Mouse (Mus musculus) large intestine, adult 2 months (tissue): ENCODE measurements around the gene Prss56. TPM values are rescaled to one million over a fixed set of nuclear protein-coding genes. Genes with fewer than 3 reads are reported as not detected.

Source experiments
- DNase-seq: peaks from one replicate; pipeline ENCODE4 v3.0.0-alpha.2; 2012; ENCODE audit warnings: low read depth, low spot score
- WGBS: fragments of 180-500 bp; shearing (Covaris S2); methylation state at CpG from one replicate; pipeline ENCODE4 v1.1.7; 2018; 5-methylcytosine and 5-hydroxymethylcytosine counted together
- polyA plus RNA-seq: library from polyadenylated mRNA; depleted of rRNA; stranded (reverse); fragments of >200 nt; gene quantifications from 2 replicates; pipeline ENCODE4 v1.2.3, GENCODE M21; 2012

Gene Prss56
- polyA plus RNA-seq, 1 experiment = not detected

- WGBS = 29% methylated on average over 15 of the region's 15 CpGs
- DNase-seq = no peak
Measured at GRCm38 (mm10) chr1:87183998-87184750, 1.1 kb downstream of the Prss56 start.

- DNase-seq = no peak
- WGBS = 8% methylated on average over 20 of the region's 20 CpGs
Measured at GRCm38 (mm10) chr1:87184751-87185139, 1.6 kb downstream of the Prss56 start.

GRCm38 (mm10) chr1:87185526-87185925 lies 2.4 kb downstream of the Prss56 start:
- WGBS = 24% methylated on average over 13 of the region's 13 CpGs
- no peak for DNase-seq

DNA sequence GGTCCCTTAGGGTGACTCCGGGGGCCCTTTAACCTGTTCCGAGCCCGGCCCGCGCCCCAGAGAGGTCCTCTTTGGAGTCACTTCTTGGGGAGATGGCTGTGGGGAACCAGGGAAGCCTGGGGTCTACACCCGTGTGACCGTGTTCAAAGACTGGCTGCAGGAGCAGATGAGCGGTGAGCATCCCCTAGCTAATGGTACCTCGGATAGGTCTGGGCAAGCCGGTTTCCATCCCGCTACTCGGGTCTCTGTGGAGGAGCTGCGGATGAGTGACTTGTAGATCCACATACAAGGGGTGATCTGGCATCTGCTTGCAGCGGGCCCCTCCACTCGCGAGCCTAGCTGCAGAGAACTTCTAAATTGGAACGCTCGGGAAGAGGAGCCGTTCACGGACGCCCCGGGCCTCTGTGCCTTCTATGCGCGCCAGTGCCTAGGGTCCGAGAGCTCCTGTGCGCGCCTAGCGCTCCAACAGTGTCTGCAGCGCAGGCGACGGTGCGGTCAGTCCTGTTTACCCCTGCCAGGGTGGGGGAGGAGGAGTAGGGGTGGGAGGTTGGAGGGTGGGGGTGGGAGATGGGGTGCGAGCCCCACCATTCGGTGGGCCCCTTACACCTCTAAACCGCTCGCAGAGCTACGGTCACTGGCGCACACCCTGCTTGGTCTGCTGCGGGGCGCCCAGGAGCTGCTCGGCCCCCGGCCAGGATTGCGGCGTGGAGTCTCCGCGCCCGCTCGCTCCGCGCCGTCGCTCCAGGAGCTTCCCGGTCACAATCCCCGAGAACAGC lies 3.3 kb downstream of the Prss56 start:
- WGBS = 4% methylated on average over 54 of the region's 54 CpGs
- no peak for DNase-seq

GRCm38 (mm10) chr1:87187037-87187355 lies 3.9 kb downstream of the Prss56 start:
- WGBS = under 1% methylated on average over 15 of the region's 15 CpGs
- DNase-seq = peak; percentile 33

GRCm38 (mm10) chr1:87190429-87190828 lies 7.3 kb downstream of the Prss56 start, which contains the start of gene Chrnd:
Chrnd (plus strand) TSS chr1:87190607.
- no peak for DNase-seq
- 32% methylated on average over 4 of the region's 4 CpGs for WGBS

GRCm38 (mm10) chr1:87197296-87197695 lies 14.2 kb downstream of the Prss56 start:
- no peak for DNase-seq
- WGBS = 80% methylated on average over 9 of the region's 9 CpGs

- DNase-seq = no peak
- WGBS = 68% methylated on average over 12 of the region's 12 CpGs
Measured at GRCm38 (mm10) chr1:87198119-87199065, 15.3 kb downstream of the Prss56 start.

- DNase-seq = no peak
- WGBS = 52% methylated on average over 2 of the region's 2 CpGs
Measured at GRCm38 (mm10) chr1:87200811-87201210, 17.7 kb downstream of the Prss56 start.

DNA sequence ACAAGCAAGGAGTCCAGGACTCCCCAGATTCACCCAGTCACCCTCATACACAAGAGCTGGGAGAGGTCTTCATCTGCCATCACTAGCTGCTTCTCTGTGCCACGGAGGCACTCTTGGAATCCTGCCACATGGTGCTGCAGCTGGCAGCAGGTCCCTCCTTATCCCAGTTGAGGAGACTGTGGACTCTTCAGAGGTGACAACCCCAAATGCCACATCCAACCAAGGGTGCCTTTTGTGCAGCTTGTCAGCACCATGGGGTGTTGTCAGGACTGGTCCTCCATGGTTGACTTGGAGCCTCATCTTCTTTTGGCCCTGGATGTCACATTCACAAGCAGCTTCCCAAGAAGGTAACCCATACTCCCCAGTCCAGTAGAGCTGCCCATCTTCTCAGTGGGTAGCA lies 18.7 kb downstream of the Prss56 start:
- WGBS = 36% methylated on average over 1 of the region's 1 CpGs
- DNase-seq = no peak

- WGBS = 78% methylated on average over 5 of the region's 5 CpGs
Measured at GRCm38 (mm10) chr1:87203779-87204178, 20.7 kb downstream of the Prss56 start.

GRCm38 (mm10) chr1:87204465-87204864 lies 21.4 kb downstream of the Prss56 start, which contains the start of gene Chrng:
Chrng (plus strand) TSS chr1:87204657.
- DNase-seq = no peak
- 86% methylated on average over 7 of the region's 7 CpGs for WGBS

More at GRCm38 (mm10) chr1:87203779-87204178, 20.7 kb downstream of the Prss56 start:
- DNase-seq = no peak

DNA sequence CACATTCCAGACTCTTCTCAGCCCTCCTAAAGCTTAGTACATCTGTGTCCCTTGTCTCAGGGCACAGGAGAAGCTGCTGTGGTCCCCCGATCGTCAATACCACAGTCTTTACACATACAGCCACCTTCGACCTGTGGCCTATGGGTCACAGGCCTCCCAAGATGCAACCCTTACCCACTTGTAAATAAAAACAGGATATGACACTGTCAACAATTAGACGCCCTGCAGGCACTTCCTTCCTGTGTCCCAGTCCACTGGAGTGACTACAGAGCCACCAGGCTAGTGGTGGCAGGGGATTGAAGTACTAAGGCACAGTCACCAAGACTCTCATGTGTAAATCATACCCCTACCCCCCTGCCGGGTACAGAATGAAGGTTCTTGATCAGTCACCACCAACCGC lies 21.9 kb downstream of the Prss56 start:
- DNase-seq = no peak
- 50% methylated on average over 6 of the region's 6 CpGs for WGBS

GRCm38 (mm10) chr1:87205502-87205901 lies 22.4 kb downstream of the Prss56 start:
- 57% methylated on average over 3 of the region's 3 CpGs for WGBS
- no peak for DNase-seq

DNA sequence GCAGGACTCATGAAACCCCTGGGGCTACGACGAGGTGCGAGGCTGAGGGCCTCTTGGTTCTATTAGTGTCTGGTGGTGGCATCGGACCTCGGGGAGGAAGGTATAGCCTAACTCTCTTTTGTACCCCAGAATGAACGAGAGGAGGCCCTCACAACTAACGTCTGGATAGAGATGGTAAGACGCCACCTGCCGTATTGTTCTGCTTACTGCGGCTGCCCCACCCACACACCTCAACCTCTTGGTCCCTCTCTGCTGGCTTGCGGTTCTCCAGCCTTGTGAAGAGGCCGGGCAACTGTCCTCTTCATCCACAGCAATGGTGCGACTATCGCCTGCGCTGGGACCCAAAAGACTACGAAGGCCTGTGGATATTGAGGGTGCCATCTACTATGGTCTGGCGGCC lies 23.2 kb downstream of the Prss56 start:
- WGBS = 18% methylated on average over 17 of the region's 17 CpGs
- DNase-seq = no peak

DNA sequence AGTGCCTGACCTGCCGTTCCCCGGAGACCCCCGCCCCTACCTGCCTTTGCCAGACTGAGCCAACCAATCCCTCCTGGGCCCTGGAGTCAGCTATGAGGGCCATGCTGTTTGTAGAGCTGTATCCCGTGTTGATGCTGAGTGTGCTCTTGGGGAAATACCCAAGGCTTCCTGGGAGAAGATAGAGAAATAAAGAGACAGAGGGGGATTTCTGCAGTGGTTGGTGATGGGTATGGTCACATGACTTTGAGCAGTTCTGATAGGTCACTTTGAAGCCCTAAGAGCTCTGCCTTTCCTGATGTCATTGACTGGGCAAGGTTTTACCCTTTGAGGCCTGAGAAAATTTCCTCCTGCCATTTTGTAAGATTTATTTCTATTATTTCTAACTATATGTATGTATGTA lies 28.3 kb downstream of the Prss56 start:
- no peak for DNase-seq
- WGBS = 81% methylated on average over 4 of the region's 4 CpGs

- 1% methylated on average over 99 of the region's 99 CpGs for WGBS
Measured at GRCm38 (mm10) chr1:87213735-87214704, 30.9 kb downstream of the Prss56 start, which contains the start of gene Eif4e2. Eif4e2 (plus strand) TSS chr1:87213914.

DNA sequence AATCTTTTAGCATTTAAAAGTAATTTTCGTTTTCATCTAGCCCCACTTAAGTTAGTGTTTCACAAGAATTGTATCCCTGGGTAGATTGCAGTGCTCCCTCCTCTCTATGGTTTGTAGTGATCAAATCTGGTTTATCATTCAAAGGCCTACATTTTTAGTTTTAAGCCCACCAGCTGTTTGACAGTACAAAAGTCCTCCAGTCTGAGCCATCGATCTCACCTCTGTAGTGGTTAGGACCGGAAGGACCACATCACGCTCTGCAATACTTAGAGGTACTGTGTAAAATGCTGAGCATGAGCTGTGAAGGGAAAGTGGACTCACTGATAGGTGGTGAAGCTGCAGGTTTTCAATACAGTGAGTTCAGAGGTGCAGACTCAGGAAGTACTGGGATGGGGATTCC lies 31.6 kb downstream of the Prss56 start:
- 4% methylated on average over 4 of the region's 4 CpGs for WGBS
- no peak for DNase-seq

More at GRCm38 (mm10) chr1:87213735-87214704, 30.9 kb downstream of the Prss56 start, which contains the start of gene Eif4e2:
- peak; percentile 82 for DNase-seq

GRCm38 (mm10) chr1:87217938-87218337 lies 34.8 kb downstream of the Prss56 start:
- WGBS = 23% methylated on average over 3 of the region's 3 CpGs

More at GRCm38 (mm10) chr1:87217938-87218337, 34.8 kb downstream of the Prss56 start:
- DNase-seq = no peak
